Mouse (Mus musculus): Measurements from ENCODE around the gene Mgme1. TPM values are rescaled to one million over a fixed set of nuclear protein-coding genes. Genes with fewer than 3 reads are reported as not detected.

Gene Mgme1
- polyA plus RNA-seq, 1 experiment from 2014 or later, result 17.9 TPM

GRCm38 (mm10) chr2:144324218-144324617 is 53.8 kb downstream of the Mgme1 start:
- H3K4me2 ChIP-seq (replicated peaks), result no peak overlapping the region
- H3K4me3 ChIP-seq (replicated peaks), result no peak overlapping the region
- peaks cover 13% of the 10 kb centered on the region for H3K27me3 ChIP-seq
- no peak for ATAC-seq (ENCODE audit: insufficient number of reproducible peaks, low FRiP score, low TSS enrichment, low read depth)
- H3K36me3 ChIP-seq, result no peaks in the 10 kb centered on the region
- WGBS, result 56% methylated on average over 3 of the region's 3 CpGs
- no peak overlapping the region for H3K27ac ChIP-seq (replicated peaks)
- H3K4me1 ChIP-seq, result no peaks in the 10 kb centered on the region
- H3K9me3 ChIP-seq (replicated peaks), result no peaks in the 10 kb centered on the region
- no peak overlapping the region for H3K9ac ChIP-seq

- Histone ChIP-seq H3K36me3 (no peaks in the 10 kb centered on the region), H3K27me3 (peaks cover 54% of the 10 kb centered on the region), H3K4me2 (replicated peaks) (peak overlapping the region; percentile 99; the same call in 1 of the 2 replicates), H3K4me1 (peaks cover 37% of the 10 kb centered on the region), H3K27ac (replicated peaks) (no peak overlapping the region), H3K9ac (no peak overlapping the region), H3K4me3 (replicated peaks) (peak overlapping the region; percentile 58; the same call in 1 of the 2 replicates), H3K9me3 (replicated peaks) (no peaks in the 10 kb centered on the region)
- WGBS, result 3% methylated on average over 10 of the region's 10 CpGs
- ATAC-seq (ENCODE audit: insufficient number of reproducible peaks, low FRiP score, low TSS enrichment, low read depth), result no peak
Observed at GRCm38 (mm10) chr2:144329451-144329850, 59.0 kb downstream of the Mgme1 start.

- H3K9ac ChIP-seq, result no peak overlapping the region
- H3K27ac ChIP-seq (replicated peaks), result no peak overlapping the region
- peak overlapping the region; percentile 58 for H3K4me3 ChIP-seq (replicated peaks)
- peaks cover 59% of the 10 kb centered on the region for H3K27me3 ChIP-seq
- H3K4me1 ChIP-seq, result peaks cover 37% of the 10 kb centered on the region
- WGBS, result 4% methylated on average over 10 of the region's 10 CpGs
- H3K36me3 ChIP-seq, result no peaks in the 10 kb centered on the region
- peak overlapping the region; percentile 99; the same call in 1 of the 2 replicates for H3K4me2 ChIP-seq (replicated peaks)
- ATAC-seq (ENCODE audit: insufficient number of reproducible peaks, low FRiP score, low TSS enrichment, low read depth), result no peak
- H3K9me3 ChIP-seq (replicated peaks), result no peaks in the 10 kb centered on the region
Observed at GRCm38 (mm10) chr2:144329937-144330336, 59.5 kb downstream of the Mgme1 start.

GRCm38 (mm10) chr2:144330352-144330959 is 60.0 kb downstream of the Mgme1 start:
- H3K27ac ChIP-seq (replicated peaks), result no peak overlapping the region
- no peaks in the 10 kb centered on the region for H3K9me3 ChIP-seq (replicated peaks)
- WGBS, result 1% methylated on average over 40 of the region's 41 CpGs
- ATAC-seq (ENCODE audit: insufficient number of reproducible peaks, low FRiP score, low TSS enrichment, low read depth), result peak; percentile 24; the same call in 1 of the 2 replicates
- no peaks in the 10 kb centered on the region for H3K36me3 ChIP-seq
- H3K4me1 ChIP-seq, result peaks cover 37% of the 10 kb centered on the region
- peak overlapping the region; percentile 58 for H3K4me3 ChIP-seq (replicated peaks)
- H3K4me2 ChIP-seq (replicated peaks), result peak overlapping the region; percentile 99
- H3K9ac ChIP-seq, result peak overlapping the region; percentile 35
- H3K27me3 ChIP-seq, result peaks cover 64% of the 10 kb centered on the region

Other genes with a start within 250 kb of the Mgme1 start
- not detected in 2 replicates for gene Banf2, start 237.6 kb upstream of the Mgme1 start, polyA plus RNA-seq (2015; fragmentation: Nextera tagmentation; extraction: Ambion mirVana)
- gene Snx5, start 243 bp downstream of the Mgme1 start, polyA plus RNA-seq (2015; fragmentation: Nextera tagmentation; extraction: Ambion mirVana), result 104 and 110 TPM in 2 replicates
- 3.3 and 4.4 TPM in 2 replicates for gene Ovol2, start 61.5 kb downstream of the Mgme1 start, polyA plus RNA-seq (2015; fragmentation: Nextera tagmentation; extraction: Ambion mirVana)
- gene Kat14, start 98.3 kb downstream of the Mgme1 start, polyA plus RNA-seq (2015; fragmentation: Nextera tagmentation; extraction: Ambion mirVana), result 35.7 and 42.3 TPM in 2 replicates
- 0.79 and 2.2 TPM in 2 replicates for gene Pet117, start 98.3 kb downstream of the Mgme1 start, polyA plus RNA-seq (2015; fragmentation: Nextera tagmentation; extraction: Ambion mirVana)

Measured in embryonic facial prominence, embryonic 15.5 days (tissue).